Mouse (Mus musculus) layer of hippocampus, adult 9-10 months (tissue): ENCODE measurements at regions not wholly inside any gene's neighbourhood (a gene's known extent, or its start where the extent isn't known, plus 50 kb on each side); places are given as distances from the start of the nearest gene placed in this dataset.

ENCODE experiments used
- DNase-seq: peaks from one replicate; pipeline ENCODE4 v3.0.0; 2022; ENCODE audit warnings: low spot score

DNA sequence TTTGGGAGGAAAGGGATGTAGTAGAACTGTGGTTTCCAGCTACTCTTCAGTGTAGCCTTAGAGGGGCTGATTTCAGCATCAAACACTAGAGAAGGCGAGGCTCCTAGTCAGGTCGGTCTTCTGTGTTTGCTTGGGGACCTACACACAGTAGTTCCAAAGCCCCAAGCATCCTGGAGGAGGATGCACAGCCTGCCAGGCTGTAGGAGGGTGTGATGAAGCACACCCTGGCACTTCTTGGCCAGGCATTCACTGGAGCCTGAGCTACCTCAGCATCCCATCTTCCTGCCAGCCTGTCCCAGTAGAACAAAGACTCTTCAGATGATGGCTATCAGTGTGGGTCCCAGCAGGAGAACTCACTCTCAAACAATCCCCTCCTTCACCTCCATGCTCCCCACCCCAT lies 233.4 kb upstream of the Tbx18 start:
- no peak for DNase-seq

DNA sequence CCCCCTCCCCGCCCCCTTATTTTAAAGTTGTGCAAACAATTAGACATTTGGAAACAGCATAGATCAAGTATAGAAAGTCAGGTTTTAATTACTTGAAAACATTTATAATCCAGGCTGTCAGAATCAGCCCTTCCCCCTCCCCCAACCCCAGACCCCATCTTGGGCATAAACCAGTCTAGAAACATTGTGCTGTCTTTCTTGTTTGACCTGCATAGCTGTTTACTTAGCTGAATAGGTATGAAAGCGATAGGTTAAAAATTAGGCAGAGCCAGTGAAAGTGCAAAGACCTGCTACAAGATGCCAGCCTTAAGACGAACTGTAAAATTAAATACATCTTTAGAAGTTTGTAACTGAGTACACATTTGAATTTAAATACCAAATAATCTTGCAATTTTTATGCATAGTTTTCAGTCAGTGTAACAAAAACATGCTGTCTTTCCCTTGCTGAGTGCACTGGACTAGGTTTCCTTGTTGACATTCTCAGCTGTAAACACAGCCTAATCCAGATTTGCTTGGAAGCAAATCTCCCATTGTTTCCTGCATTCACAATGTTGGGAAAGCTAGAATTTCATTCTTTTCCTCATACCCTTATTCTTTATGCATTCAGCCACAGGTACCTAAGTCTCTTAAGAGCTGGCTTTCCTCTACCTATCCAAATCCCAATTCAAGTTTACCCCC lies 234.2 kb upstream of the Tbx18 start:
- DNase-seq, result no peak

DNA sequence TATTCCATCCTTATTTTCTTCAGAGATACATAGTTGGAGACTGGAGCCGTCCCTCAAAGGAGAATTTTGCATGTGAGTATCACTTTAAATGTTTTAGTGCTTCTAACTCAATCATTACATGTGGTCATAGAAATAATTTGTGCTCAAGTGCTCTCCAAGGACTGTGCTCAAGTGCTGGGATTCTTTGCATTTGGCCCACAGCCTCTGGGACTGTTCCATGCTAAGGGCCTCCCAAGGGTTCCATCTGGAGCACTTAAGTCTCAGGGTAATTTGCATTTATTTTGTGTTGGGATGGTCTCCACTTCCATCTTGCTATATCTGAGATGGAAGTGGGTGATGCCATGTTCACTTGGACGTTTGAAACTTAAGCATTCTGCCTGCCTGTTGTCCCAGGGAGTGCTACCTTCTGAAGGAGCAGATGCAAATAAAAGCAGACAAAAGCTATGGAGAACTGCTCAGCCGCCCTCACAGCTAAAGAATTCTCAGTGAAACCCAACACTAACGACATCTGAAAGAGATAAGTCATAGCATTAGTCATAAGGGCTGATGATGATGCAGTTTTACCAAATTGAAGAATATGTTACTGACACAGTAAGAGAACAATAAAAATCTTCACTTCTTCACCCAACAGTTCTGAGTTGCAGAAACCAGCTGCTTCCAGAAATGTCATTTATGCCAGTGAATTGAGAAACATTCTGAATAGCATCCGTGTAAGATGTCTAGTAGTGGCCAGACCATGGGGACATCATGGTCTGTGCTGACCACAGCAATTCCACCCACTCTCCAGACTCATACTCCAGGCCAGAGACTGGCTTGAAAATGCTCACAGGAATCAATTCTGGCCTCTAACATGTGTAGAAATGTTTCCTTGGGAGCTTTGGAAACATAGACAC lies 237.4 kb upstream of the Tbx18 start:
- no peak for DNase-seq

DNA sequence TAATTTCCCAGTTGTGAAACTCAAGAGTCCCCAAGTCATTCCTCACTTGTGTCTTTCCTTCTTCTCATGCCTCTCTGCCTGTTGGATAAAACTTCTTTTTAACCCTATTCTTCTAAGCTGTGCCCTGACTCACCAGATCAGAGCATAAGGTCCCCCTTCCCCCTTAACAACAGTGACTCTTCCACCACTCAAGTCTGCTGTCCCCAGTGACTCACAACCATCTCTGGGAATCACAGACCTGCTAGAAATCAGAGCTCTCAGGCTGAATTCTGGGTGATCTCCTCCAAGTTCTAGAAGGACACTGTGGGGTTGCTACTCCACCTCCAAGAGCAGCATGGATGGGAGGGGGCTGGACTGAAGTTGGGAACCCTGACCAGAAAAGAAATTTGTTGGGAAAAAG lies 239.5 kb upstream of the Tbx18 start:
- DNase-seq, result no peak

DNA sequence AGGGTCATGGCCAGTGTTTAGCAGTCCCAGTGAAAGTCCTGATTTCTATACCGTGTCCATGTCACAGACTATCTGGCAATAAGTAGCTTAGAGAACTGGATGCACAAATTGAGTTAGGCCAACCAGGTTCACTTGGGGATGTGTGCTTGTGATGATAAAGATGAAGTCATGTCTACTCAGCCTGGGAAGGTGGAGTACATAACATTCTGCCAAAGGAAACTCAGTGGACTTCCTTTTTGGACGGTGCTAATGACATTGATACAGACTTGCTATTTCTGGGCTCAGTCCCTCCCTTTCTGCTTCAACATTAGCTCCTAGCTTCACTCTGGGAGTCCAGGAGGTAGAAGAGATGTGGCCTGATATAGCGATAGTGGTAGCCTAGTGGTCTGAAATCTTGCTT lies 240.7 kb upstream of the Tbx18 start:
- no peak for DNase-seq

DNA sequence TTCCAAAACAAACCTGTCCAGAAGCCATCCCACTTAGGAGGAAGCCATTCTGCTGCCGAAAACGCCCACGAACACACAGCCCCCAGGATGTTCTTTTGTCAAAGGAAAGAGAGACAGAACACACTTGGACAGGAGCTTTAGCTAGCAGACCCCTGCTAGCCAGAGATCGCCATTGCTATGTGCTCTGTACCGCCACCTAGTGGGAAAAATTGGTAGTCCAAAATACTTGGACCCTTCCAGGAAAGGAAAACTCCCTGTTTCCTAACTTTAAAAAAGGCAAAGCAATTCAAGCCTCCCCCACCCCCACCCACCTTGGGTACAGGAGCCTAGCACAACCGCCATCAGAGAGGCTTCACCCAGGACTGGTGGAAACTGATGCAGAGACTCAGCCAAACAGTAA lies 242.5 kb upstream of the Tbx18 start:
- no peak for DNase-seq

DNA sequence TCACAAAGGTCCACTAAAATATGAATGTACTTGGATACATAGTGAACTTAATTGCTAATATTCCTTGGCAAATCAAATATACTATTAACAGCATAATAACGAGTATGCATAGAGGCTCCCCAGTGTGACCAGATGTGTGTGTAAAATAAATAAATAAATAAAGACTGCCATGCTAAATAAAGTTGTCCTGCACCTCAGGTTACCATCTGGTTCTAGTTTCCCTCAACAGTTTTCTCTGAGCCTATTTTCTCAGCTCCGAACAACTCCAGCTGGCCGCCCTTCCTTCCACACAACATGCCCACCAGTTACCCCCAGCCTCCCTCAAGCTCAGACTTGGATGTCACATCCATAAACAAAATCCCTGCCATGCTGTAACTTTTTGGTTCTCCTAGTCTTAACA lies 253.8 kb upstream of the Tbx18 start:
- no peak for DNase-seq

DNA sequence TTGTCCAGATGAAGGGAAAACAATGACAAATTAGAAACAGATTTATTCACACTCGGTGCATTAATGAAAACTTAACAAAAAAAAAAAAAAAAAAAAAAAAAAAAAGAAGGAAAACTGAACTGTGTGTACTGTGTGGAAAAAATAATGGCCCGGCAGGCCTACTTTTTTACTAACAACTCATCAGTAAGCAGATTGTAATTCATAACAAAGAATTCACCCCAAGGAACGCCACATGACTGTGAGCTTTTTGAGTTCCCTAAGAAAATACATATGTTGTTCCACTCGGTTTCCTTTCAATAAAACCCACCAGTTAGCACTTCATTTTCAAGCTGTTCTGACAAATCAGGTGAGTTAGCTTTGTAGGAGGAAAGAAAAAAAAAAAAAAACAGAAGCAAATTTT lies 254.4 kb upstream of the Tbx18 start:
- DNase-seq, result no peak

DNA sequence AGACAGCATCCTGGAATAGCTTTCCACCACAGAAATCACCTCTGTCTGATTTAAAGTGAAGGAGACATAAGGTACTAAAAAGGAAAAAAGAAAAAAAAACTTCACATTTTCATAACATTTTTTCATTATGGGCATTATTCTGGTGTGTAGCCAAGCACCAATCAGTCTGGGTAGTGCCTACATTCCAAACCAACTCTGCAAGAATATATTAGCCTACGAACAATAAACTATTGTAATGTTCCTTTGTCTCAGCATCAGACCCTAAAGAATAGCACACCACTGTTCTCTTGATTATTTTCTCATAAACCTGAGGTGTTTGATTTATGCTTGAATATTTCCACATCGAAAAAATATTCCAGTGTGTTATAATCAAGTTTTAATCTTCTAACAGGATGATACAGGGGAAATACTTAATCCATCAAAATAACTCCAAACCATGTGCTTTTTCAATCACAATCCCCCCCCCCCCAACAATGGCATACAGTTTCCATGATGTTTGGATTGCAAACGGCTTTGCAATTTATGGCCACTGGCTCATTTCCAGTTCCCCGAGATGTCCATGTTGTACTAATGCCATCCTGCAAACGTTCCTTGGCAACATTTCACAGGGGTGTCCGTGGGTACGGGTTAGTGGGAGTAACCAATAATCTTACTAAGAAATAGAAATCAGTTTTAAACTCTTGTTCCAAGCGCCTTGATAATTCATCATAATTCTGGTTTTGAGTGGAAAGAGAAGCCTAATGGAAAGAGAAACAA lies 275.1 kb upstream of the Tbx18 start:
- DNase-seq, result no peak

DNA sequence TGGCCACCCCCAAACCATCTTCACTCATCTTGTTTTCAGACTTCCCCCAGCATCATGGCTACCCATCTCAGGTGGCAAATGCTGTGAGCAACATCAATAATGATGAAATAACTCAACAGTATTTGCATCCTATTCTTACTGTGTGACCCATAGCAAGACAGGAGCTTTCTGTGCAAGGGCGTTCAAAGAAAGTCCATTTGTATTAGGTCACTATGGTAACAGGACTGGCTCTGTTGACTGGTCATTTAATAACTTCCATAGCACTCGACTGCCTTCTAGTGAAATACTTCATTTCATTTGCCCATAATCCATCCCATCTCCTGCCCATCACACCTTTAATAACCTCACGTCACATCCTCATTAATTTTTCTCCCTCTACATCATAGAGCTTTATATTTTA lies 292.7 kb upstream of the Tbx18 start:
- no peak for DNase-seq

DNA sequence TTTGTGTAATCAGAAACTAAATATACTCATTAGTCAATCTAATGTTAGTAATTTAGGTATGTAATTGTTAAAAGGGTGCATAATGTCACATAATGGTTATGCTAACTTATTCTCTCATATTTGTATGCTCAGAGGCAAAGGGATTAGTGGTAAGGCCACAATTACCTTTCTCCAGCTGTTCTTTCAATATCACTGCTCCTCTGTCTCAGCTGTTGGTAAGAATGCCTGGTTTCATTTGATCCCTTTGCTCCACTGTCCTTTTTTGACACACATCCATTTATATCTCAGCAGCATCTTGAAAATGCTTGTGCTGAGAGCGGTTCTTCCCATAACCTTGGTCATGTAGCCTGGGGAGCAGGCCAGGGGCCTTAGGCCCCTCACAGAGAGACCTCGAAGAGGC lies 294.9 kb upstream of the Tbx18 start:
- no peak for DNase-seq

DNA sequence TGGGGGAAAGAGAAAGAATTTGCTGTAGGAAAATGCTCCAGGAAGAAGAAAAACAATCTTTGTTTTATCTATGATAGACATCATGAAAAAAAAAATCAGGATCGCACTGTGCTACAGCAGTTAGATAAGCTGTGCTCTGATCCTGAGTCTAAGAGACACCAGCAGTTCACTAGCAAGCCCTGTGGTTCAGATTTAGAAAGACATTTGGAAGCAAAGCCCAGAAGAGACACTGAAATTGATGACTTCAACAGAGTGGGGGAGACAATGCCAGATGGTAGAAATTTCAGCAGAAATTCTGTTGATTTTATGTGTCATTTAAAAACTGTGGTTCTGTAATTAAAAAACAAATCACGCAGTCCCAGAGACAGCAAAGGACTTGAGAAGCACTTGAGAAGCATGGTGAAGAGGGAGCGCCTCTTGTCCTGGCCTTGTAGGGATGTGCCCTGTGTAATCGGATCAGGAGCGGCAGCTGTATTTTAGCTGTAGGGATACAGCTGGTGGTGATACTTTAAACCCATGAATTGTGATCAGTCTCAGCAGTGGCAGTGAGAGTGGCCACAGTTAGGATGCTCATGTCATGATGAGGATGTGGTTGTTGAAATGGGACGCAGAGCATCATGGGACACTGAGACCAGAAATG lies 296.4 kb upstream of the Nt5e start:
- DNase-seq, result peak; percentile 36

DNA sequence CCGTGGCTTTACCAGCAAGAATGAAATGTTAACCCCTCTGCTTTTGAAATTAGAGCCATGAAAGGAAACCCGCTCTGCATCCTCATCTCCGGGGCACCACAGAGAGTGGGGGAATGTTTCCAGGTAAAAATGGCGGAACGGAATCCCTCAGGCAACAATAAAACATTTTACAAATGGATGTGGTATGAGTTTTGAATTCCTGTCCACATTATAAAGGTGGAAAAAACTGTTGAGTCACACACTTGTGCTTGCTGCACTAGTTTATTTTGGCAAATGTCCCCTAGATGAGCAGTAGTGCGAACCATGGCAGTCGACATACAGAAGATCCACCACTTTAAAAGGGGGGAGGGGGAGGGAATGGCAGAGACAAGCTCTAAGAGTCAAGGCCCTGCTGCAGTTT lies 289.4 kb upstream of the Nt5e start:
- no peak for DNase-seq

DNA sequence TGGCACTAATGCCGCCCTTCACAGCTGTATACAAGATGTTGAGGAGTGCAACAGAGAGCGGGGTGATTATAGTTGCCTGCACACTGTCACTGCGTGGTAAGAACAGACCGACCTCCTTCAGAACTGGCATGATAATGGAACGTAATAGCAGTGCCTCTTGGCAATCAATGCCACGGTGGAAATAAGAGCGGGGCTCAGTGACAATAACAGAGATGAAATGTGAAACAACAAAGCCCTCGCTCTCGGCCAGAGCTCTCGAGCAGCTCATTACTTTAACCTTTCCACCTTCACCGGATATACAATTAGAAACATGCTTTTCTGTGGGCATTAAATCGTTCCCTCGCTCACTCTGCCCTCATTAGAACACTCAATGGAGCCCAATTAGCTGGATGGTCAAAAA lies 277.7 kb upstream of the Nt5e start:
- no peak for DNase-seq

DNA sequence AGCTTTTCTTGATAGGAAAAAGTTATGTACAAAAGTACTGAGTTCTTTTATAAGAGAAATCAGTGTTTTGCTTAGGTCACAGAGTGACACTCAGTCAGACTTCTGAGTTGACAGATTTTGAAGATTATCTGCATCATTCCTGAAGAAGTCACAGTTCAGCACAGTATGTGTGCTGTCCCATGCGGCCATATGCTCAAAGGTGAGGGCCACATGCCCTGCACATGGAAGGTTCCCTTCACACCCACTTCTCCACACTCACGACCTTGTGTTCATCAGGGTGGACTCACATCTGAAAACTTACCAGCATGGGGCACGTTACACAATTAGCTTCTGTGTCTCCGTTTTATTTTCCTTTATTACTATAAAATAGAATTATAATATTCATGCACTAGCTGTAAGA lies 277.2 kb upstream of the Nt5e start:
- DNase-seq, result no peak

DNA sequence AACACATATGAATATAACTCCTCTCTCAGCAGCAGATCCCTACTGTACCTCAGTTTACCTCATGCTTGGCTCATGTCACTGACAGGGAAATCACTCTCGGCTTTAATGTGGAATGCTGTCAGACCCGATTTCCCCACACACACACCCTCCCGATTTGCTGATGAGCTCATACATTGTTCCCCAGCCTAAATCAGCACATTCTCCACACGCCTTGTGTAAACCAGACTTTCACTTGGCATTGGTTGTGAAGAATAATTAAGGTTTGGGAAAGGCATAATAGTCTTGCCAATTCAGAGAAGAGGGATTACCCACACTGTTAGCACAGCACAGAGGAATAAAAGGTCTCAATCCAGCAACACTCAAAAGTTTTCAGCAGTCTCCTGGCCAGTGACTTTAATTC lies 268.4 kb upstream of the Nt5e start:
- no peak for DNase-seq

DNA sequence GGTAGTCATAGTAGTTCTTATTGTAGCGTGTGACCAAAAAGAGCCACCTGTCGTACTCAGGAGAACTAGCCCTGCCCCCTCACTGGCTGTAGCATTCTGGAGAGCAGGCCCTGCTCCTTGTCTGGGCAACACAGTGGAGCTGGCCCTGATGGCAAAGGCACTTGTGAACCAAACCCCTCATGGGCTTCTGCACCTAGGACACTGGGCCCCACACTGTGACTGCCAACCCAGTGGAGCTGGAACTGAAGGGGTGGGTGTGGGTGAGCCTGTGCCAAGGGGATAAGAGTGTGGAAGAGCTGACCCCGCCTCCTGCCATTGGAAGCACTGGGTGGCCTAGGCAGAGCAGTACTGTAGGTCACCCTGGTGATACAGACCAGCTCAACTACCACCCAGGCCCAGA lies 268.0 kb upstream of the Nt5e start:
- no peak for DNase-seq

DNA sequence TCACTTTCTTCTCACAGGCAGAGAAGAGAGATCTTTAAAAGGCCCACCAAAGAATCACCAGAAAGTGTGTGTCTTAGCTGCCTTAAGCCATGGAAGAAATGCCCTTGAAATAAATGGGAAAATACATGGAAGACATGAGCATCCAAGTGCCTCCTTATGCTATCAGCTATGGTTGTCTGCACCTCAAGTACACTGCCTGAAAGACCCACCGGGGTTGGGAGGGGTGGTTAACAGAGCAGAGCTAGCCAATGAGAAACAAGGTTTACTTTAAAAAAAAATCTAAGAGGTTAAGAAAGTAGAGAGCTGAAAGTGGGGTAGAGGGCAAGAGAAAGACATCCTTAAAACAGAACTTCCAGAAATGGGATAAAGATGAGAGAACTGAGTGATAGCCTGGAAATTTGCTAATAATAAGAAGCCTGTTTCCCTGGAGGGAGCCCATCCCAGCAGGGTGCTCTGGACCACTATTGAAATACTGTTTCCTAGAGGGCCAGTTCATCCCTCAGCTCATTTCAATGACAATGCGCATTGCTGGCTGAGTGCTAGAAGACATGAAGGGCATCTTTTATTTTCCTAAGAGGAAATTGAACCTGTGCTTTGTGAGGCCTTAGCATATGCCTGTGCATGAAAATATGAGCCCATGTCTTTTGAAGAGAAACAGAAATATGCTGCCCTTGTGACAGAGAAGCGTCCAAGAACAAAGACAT lies 262.9 kb upstream of the Nt5e start:
- no peak for DNase-seq

DNA sequence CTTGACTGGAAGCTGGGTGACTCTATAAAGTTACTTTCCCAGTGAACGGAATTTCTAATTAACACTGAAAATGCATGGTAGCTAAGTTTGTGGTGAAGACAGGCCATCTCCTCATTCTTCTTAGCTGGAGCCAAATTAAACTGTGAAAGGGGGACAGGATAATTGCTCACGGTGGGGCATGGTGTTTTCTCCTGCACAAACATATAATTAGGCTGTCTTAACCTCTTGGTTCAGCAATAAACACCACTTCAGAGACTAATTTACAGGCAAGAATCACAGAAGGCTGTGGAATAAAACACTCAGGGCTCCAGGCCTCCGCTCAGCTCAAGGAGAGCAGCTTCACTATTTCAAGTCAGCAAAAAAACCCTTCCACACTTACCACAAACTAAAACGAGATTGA lies 261.9 kb upstream of the Nt5e start:
- DNase-seq, result no peak

DNA sequence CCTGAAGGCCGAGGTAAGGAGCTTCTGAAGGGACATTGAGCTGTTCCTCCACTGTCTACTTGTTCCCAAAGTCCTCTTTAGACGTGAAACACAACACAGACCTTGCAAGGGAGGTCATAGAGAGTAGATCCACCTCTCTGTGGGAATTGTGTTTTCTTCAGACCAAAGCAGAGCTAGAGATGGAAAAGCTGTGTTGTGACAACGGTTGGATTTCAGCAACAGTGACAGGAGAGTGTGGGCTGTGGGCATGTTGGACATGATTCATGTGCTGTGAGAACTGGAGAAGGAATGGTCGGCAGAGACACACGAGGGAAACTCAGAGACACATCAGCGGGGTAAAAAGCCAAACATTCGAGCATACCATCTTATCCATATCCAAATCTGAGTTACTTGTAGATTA lies 261.2 kb upstream of the Nt5e start:
- DNase-seq, result no peak

DNA sequence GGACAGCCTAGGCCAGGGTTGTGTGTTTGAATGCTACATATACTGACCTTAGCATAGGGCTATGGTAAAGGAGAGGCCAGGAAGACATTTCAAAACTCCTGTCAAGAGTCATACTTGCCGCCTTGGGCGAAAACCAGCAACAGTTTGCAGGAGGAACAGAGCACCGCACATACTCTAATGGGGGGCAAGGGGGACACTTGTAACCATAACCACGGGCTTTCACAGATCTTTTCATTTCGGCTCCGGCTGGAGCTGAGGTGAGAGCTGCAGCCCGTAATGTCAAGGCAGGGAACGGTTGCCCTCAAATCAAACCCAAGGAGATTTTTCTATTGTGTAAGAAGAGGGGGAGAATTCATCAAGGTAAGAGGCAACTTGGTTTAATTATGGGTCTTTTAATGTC lies 258.7 kb upstream of the Nt5e start:
- DNase-seq, result no peak

DNA sequence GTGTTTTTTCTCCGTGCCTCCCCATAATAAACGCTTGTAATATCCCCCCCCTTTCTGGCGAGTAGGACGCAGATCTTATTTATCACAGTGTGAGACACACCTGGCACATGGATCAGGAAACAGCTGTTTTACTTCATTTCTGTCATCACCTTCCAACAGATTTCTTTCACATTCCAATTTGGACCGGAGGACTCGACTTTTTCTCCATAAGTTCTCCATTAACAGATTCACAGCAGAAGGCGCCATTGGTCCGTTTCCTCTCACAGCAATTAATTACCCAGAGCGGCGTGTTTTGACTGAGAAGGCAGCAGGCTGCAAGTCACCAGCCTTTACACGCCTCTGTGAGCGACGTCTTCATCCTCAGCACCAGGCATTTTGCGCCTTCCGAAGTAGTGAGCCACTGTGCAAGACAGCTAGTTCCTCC lies 258.1 kb upstream of the Nt5e start:
- no peak for DNase-seq
